Mouse (Mus musculus) heart, postnatal 14 days (tissue): ENCODE data around the gene Gm10577. TPM values are rescaled to one million over a fixed set of nuclear protein-coding genes. Genes with fewer than 3 reads are reported as not detected.
A peak's percentile ranks its signal among the peaks of the same experiment; 100 is the strongest.

Source experiments
- DNase-seq, 2 experiments: peaks; one replicate each; pipeline ENCODE4 v3.0.0; 2021 to 2022
- intact Hi-C: fragments of 180-260 bp; cut with DNase I; formaldehyde crosslinking; loops from one replicate; pipeline ENCODE4 v1.15.1; 2025
- total RNA-seq, 2 experiments: library from RNA; stranded (reverse); gene quantifications; 2 replicates each; pipeline ENCODE4 v1.2.3; 2021

The Gm10577 gene
- total RNA-seq, 2 experiments from 2014 or later = not detected

GRCm38 (mm10) chr4:100996060-100996651, 24.3 kb downstream of the Gm10577 start:
- intact Hi-C loops = loop anchor here (5.0 kb wide), 1 partner anchor 371 kb away; no protein-coding TSS in a partner anchor
- DNase-seq = no peak

- intact Hi-C loops = loop anchor here (5.0 kb wide), 1 partner anchor 372 kb away; no protein-coding TSS in a partner anchor
- no peak for DNase-seq
Measured at GRCm38 (mm10) chr4:100995617-100996016, 24.9 kb downstream of the Gm10577 start.

GRCm38 (mm10) chr4:100994442-100995255, 25.8 kb downstream of the Gm10577 start:
- DNase-seq = no peak
- intact Hi-C loops = loop anchor here (5.0 kb wide), 2 partner anchors 373 to 433 kb away; no protein-coding TSS in a partner anchor

GRCm38 (mm10) chr4:100992086-100992485, 28.4 kb downstream of the Gm10577 start:
- intact Hi-C loops = loop anchor here (5.0 kb wide), 1 partner anchor 435 kb away; no protein-coding TSS in a partner anchor
- no peak for DNase-seq

GRCm38 (mm10) chr4:100990996-100991395, 29.5 kb downstream of the Gm10577 start:
- DNase-seq = peak in 1 of 2 experiments; percentile 6
- intact Hi-C loops = loop anchor here (5.0 kb wide), 1 partner anchor 436 kb away; no protein-coding TSS in a partner anchor

- DNase-seq = peak; percentile 20 to 48
- intact Hi-C loops = loop anchor here (2.0 to 5.0 kb wide), 3 partner anchors 212 to 401 kb away; partner anchors contain the start of gene Cachd1
Measured at GRCm38 (mm10) chr4:100988231-100988799, 32.2 kb downstream of the Gm10577 start.

GRCm38 (mm10) chr4:100987187-100987586, 33.3 kb downstream of the Gm10577 start:
- DNase-seq = no peak
- intact Hi-C loops = loop anchor here (5.0 kb wide), 1 partner anchor 400 kb away; no protein-coding TSS in a partner anchor

- no peak for DNase-seq
- intact Hi-C loops = no loop called here
Measured at GRCm38 (mm10) chr4:100977522-100977921, 43.0 kb downstream of the Gm10577 start.

- intact Hi-C loops = no loop called here
- DNase-seq = no peak
Measured at GRCm38 (mm10) chr4:100974455-100975035, 46.0 kb downstream of the Gm10577 start.

- intact Hi-C loops = no loop called here
- no peak for DNase-seq
Measured at GRCm38 (mm10) chr4:100973641-100974454, 46.6 kb downstream of the Gm10577 start.

Other genes with a start within 250 kb of the Gm10577 start
- gene Cachd1, start 244.0 kb downstream of the Gm10577 start, total RNA-seq = 1 to 10 TPM; 4.0 to 5.5 TPM
- 1 to 10 TPM; 2.5 to 2.7 TPM for gene Raver2, start 48.3 kb upstream of the Gm10577 start, total RNA-seq
- gene Jak1, start 244.6 kb upstream of the Gm10577 start, total RNA-seq = 10 to 100 TPM; 74.9 to 79.6 TPM